Mouse (Mus musculus) heart, adult 11 months (tissue): Measurements from ENCODE around the gene Trnp1.

Source experiments
- DNase-seq: peaks from one replicate; pipeline ENCODE4 v3.0.0; 2022

The Trnp1 gene

DNA sequence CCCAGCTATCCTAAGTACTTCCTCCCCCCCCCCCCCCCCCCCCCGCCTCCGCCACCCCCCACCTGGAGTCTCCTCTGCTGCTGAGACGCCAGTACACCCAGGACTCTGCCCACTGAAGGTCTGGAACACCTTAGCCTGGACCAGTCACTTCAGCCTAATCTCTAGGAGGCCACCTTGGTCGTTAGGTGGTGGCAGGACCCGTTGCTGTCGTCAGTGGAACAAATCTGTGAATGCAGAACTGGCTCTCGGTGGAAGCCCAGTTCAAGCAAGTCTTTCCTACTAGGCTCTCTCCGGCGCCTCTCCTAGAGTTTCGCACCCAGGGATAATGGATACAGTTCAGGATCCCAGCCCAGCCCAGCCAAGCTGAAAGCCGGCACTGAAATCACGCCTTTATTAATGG is 4.5 kb downstream of the Trnp1 start:
- peak; percentile 93 for DNase-seq

DNA sequence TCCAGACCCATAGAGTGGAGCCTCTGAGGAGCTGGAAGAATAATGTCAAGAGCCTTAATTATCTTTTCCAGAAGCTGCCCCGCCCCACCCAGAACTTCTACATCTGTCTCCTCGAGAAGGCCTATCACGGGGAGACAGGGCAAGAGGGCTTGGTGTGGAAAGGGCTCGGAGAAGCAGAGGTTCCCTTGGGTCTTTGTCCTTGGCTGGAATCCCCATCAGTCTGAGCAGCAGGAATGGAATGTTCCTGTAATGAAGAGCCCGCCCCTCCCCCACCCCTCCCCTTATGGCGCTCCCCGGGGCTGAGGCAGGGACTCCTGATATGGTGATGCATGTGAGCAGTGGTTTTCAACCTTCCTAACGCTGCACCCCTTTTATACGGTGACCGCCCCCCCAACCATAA is 6.5 kb downstream of the Trnp1 start:
- peak; percentile 98 for DNase-seq

DNA sequence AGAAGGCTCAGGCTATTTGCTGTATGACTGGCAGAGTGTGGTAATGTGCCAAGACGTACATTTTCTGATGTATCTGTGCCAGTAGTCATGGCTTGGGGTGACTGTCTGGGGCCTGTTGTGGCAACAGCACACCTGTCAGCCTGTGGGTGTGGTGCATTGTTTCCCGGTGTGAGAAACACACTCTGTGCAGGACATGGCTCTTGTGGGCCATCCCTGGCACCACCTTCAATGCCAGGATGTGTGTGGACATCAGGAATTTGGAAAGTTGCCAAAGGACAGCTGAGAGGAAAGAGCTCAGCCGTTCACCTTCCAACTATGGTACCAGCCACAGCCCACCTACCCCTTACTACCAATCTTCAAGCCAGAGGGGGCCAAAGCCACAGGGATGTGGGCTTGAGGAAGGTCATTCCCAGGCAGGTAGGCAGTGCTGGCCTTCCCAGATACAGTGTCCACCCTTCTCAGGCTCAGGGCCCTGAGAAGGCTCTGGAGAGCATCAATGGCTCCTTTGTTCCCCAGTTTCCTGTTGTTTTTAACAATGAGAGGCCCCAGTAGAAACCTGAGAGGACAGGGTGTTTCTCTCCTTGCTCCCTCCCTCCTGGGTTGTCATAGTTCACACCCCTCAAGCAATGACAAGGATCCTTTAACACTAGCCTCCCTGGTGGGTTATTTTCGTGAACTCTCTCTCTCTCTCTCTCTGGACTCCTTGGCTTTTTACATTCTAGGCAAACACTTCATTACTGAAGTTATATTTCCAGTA is 8.7 kb downstream of the Trnp1 start:
- peak; percentile 93 for DNase-seq

DNA sequence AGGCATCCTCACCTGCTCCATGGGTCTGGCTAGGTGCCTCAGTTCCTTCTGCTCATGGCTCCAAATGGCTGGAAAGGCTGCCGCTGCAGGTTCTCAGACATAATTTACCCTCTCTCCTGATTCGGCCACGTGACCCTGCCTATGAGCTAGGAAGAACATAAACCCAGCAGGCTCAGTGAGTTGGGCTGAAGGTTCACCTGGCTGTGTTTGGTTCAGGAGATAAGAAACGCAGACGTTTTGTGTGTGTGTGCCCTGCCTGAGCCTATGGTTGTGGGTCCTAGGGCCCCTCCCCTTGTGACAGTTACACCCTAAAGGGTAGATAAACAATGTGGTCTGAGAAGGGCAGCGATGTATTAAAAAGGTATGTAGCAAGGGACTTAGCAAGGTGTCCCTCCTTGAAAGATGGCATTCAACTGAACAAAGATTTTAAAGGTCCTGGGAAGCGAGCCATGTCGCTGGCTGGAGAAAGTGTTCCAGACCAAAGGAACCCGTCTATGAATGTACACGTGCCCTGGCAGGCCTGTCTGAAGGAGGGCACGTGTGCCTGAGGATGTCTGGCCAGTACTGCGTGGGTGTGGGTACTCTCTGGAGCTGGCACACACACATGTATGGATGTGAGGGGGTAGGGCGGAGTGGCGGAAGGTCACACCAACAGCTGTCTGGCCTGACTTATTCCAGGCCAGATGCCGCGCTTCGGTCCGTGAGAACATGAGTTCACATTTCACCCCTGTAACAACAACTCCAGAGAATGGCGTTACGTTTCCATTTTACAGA is 9.5 kb downstream of the Trnp1 start:
- no peak for DNase-seq

DNA sequence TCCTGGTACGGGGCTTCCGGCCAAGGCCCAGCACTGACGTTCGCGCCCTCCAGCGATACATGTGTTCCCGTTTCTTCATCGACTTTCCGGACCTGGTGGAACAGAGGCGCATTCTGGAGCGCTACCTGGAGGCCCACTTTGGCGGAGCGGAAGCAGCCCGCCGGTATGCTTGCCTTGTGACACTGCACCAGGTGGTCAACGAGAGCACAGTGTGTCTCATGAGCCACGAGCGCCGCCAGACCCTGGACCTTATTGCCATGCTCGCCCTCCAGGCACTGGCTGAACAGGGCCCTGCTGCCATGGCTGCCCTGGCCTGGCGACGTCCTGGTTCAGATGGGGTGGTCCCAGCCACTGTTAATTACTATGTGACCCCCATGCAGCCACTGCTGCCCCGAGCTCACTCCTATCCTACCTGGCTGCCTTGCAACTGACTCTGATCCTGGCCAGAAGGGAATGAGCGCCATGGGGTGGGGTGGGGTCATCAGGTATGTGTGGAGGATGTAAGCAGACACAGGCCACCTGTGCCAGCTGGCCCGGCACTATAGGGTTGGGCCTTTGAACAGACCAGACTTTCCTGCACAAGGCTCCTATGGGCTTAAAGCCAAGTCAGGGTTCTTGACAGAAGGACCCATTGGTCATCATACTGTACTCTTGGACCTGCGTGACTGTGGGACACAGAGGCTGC is 11.5 kb downstream of the Trnp1 start:
- peak; percentile 90 for DNase-seq

DNA sequence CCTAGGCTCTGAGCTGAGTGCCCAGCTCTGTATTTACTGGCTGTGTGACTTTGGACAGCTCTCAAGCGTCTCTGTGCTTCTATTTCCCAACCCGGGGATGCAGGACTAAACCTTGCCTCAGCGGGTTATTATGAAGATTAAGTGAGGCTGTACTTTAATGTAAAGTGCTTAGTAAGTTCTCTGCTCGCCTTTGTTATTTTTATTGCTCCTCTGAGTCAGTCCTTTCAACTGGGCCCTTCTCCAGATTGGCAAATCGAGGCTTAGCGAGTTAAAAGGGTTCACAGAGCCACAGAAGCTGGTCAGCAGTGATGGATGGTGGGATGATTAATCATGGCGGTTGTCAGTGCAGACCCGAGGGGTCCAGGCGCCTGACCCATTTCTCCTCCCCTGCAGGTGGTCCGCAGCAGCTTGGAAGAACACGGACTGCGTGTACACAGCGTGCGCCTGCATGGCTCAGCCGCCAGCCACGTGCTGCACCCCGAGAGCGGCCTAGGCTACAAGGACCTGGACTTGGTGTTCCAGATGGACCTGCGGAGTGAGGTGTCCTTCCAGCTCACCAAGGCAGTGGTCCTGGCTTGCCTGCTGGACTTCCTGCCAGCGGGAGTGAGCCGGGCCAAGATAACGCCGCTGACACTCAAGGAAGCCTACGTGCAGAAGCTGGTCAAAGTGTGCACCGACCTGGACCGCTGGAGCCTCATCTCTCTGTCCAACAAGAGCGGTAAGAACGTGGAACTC is 12.5 kb downstream of the Trnp1 start:
- peak; percentile 90 for DNase-seq

DNA sequence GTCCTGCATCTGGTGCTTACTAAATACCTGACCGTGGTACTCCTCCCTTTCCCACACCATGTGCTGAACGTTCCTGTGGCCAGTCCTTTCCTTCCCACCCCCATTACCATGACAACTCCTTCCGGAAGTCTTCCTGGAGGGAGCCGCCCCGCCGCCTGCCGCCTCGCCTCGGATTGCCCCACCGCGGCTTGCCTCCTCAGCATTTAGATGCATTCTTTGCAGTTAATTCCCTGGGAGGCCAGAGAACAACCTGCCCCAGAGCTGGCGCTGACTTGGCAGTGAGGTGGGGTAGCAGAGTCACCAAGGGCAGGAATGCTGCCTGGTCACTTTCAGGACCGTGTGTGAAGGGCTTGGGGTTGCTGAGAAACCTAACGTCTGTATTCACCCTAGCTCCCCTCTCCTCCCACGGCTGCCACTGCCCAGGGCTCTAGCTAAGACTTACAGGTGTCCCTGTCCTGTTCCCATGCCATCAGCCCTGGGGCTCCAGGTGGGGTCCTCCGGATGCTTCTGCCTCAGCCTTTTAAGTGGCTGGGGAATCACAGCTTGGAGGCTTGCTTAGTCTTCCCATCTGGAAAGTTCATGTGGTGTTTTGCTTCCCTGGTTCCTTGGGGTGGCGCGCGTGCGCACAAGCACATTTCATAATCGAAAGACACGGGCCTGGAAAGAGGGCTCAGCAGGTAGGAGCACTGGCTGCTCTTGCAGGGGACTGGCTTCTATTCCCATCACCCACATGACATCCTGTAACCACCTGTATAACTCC is 13.9 kb downstream of the Trnp1 start:
- peak; percentile 97 for DNase-seq

DNA sequence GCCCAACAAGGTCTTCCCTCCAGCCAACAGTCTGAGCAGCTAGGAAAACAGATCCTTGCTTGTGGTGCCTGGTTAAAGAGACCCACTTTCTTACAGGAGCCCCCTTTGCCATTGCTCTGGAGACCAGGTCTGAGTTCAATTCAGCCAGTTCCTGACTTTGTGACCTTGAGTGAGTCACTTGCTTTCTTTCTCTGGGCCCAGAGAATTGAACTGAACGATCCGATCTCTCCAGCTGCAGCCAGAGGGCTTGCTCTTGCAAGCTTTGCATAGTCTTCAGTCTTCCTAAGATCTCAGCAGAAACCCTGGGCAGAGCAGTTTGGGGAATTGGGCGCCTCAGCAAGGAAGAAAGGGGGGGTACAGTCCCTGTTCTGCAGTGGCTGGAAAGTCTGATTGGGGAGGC is 15.9 kb downstream of the Trnp1 start:
- DNase-seq: no peak

DNA sequence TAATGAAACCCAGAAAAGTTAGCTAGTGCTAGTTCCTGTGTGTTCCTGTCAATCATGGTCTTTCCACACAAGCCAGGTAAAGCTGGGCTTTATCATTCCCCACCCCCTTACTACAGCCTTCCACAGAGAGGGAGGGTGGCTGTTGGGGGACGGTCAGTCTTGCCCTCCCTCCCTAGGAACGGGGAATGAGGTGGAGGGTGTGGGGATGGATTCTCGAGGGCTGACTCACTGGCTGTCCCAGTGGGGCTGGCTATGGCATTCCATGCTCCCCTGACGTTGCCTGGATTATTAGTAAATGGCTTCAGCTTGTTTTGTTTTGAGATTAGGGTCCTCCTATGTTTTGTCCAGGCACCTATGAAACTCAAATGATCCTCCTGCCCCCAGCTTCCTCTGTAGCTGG is 16.9 kb downstream of the Trnp1 start:
- no peak for DNase-seq

DNA sequence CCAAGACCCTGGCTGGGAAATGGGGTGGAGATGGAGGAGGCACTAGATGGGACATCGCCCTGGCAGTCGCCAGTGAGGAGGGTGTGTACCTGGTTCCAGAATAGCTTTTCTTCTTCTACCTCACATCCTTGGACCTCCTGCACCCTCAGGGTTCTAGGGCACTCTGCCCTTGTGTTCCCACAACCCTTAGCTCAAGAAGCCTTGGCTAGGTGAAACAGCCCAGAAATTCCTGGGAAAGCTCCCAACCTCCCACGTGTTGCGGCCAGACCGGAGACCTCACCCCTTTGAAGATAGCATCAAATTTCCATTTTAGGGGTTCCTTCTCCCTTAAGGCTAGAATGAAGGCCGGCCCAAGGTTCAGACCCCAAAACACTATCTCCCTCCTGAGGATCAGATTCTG is 17.6 kb downstream of the Trnp1 start:
- DNase-seq: no peak

DNA sequence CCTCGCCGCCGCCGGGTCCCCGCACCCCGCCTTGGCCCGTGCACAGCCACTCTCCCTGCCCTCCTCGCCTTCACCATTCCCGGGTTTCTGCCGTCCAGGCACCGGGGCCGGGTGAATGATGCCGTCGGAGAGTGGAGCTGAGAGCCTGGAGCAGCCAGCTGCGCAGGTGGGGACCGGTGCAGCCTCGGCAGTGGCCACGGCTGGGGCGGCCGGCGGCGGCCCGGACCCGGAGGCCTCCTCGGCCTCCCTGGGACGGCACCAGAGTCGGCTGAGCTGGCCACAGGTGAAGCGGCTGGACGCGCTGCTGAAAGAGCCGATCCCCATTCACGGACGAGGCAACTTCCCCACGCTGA is 18.2 kb downstream of the Trnp1 start:
- DNase-seq: no peak

DNA sequence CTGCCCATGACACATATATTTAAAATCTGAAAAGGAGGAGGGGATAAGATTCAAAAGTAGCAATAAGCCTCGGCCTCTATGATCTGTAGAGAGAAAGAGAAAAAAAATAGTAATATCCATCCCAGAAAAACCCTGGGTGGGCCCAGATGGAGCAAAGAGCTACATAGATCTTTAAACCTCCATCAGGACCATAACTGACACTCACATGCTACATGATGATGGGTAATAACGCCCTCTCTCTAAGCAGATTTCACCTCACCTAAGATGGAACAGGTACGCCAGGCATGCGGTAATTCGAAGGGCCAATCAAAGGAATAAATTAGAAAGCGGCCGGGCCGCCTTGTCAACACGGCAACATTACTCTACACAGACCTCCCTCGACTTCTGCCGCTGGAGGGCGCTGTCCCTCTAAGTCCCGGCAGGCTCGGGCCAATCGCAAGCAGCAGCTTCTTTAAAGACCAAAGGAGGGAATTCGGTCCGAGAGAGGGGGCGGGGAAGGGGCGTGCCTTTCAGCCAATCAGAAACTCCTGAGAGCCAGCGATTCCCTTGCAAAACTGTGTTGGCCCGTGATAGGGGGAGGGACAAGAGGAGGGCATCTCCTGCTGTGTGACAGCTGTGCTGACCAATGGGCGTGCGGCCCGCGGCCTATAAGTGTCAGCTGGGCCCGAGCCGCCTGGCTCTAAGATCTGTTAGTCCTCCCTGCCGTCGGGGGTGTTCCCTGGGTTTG is 18.7 kb downstream of the Trnp1 start, which contains the start of gene Tent5b:
TSS of gene Tent5b (plus strand) at position 675 of the 727 bp plus-strand sequence.
- peak; percentile 100 for DNase-seq

DNA sequence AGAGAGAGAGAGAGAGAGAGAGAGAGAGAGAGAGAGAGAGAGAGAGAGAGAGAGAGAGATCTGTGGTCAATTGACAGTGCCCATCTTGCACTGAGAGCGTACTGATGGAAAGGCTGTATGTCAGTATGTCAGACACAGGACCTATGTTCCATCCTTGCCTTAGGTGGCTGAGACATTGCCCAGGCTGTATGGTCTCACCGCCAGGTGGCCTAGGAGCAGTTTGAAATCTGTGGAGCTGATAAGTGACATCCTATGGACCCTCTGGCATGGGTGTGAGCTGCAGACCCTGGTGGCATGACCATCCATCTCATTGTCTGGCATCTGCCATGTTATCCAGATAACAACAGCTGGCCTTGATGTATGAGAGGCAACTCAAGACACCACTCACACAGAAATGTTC is 24.5 kb downstream of the Trnp1 start:
- DNase-seq: no peak

DNA sequence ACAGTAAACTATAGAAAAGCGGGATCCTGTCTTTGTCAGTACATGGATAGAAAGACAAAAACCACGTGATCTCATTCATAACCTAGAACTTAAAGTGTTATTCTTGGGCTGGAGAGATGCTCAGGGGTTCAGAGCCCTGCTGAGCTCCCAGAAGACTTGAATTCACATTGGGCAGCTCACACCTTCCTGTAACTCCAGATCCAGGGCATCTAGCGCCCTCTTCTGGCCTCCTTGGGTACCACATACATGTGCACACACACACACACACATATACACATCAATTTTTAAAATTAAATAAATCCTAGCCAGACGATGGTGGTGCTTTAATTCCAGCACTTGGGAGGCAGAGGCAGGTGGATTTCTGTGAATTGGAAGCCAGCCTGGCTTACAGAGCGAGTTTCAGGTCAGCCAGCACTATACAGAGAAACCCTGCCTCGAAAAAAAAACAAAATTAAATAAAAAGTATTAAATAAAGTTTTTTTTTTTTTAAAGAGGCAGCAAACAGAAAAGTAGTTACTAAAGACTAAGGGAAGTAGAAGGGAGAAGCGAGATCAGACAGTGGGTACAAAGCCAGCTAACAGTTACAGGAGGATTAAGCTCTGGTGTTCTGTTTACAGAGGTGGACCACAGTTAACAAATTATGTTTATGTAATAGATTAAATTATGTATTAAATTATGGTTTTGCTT is 27.1 kb downstream of the Trnp1 start:
- no peak for DNase-seq

DNA sequence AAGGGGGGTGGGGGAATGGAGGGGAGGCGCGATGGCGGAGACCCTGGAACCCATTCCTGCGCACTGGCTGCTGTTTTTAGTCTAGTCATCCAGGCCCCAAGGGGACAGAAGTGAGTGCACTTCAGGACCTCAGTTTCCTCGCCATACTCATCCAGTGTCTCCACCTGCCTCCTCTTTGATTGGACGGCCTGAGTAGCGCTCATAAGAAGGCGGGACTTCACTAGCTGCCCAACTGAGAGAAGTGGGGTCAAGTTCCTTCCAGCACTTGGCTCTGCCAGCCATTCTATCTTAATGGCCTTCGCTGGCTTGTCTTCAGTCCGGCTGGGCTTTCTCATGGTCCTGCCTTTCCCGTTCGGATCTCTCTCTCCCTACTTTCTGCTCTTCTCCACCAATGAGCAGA is 29.2 kb downstream of the Trnp1 start:
- DNase-seq: peak; percentile 97

DNA sequence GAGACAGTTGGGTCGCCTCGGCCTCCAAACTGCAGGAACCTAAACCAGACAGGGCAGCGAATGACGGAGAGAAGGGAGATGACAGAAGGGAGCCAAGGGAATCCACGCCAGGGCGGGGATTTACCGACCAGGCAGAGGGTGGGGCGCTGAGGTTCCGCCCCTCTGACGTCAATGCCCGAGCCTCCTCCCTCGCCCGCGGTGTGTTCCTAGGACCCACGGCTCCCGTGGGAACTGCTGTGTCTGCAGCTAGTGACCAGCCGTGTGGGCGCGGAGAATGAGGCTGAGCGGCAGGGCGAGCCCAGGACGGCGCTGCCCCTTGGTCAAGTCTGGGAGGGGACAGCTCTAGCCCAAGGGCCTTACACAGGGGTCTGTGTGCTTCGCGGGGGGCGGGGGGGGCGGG is 30.3 kb downstream of the Trnp1 start:
- DNase-seq: peak; percentile 99

DNA sequence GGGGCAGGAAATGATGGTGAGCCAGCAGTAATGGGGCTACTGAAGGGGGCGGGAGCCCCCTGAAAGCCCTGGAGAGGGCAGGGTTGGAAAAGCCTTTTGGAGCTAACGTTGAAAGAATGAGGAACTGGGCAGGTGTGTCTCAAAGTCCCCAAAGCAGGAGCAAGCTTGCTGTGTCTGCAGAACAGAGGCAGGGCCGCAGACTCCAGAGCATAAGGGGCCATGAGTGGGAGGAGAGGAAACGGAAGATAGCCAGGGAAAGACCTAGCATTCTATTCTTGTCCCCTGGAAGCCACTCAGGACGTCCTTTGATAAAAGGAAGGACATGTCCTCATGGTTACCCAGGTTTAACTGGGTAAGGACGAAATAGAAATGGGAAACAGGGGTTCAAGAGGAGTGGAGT is 35.2 kb downstream of the Trnp1 start:
- peak; percentile 97 for DNase-seq

DNA sequence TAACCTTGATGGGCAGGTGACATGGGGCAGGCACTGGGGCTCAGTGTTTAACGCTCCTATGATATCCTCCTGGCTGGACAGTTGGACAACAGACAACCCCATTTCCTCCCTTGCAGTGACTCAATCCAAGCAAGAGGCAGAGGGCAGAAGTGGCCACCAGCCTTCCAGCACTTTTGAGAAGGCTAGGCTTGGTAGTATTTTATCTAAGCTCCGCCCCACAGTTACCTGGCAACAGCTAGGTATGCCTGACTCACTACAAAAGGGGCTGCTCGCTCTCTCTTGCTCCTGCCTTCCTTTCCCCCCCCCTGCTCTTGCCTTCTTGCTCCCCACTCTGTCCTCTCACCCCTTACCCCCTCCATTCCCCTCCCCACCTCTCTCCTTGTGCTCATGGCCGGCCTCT is 37.0 kb downstream of the Trnp1 start:
- DNase-seq: no peak

DNA sequence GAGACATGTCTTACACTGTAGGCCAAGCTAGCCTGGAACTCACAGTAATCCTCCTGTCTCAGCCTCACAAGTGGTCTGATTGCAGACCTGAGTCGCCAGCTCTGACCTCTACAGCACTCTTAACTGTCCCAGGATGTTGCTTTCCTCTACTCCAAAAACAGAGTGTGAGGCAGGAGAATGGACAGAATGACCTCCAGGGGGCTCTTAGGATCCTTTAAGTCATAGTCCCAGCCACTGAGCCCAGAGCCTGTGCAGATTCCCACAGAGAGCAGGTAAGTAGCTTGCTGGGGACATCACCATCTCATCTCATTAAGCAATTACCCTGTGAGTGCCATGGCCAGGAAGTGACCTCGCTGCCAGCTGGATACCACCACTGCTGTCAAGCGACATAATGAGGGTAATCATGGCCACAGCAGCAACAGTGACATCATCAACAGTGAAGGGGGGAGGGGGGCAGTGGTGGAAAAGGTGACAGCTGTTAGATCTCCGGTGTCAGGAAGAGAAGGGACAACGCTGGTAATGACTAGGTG is 37.5 kb downstream of the Trnp1 start:
- no peak for DNase-seq

DNA sequence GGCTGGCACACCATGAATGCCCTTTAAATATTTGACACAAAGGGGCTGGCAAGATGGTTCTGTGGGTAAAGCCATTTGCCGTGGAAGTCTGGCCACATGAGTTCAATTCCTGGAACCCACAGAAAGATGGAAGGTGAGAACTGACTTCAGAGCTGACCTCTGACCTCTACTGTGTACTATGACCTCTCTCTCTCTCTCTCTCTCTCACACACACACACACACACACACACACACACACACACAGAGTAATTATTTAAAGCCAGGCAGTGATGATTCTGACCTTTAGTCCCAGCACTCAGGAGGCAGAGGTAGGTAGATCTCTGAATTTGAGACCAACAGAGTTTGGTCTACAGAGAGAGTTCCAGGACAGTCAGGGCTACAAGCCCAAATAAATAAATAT is 38.3 kb downstream of the Trnp1 start:
- no peak for DNase-seq

DNA sequence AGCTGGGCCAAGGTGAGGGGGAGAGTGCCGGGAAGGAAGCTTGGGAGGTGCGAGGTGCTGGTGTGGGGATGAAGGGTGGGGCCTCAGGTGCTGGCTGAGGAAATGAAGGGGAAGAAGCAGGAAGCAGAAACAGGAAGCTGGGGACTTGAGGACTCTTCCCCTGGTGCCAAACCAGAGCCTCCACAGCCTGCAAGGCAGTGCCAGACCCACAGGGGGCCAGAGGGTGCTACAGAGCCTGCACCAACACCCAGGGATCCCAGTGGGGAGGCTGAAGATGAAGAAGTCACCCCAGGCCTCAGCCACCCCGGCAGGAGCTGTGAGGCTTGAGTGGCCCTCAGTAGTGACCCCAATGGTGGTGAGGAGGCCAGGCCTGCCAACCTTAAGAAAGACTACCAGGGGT is 40.3 kb downstream of the Trnp1 start:
- DNase-seq: no peak
